Mouse (Mus musculus) CH12.LX (cell line): Measurements from ENCODE around the gene Olfml3. TPM values are rescaled to one million over a fixed set of nuclear protein-coding genes. Genes with fewer than 3 reads are reported as not detected.

Experiments
- DNase-seq: peaks from one replicate; pipeline ENCODE4 v3.0.0-alpha.2; 2013; ENCODE audit errors: extremely low read depth
- H3K27ac ChIP-seq: 2 replicates; pipeline ENCODE4 v1.5.1; 2012; ENCODE audit warnings: low read depth, mild to moderate bottlenecking, control low read depth, moderate library complexity; ENCODE audit not compliant: insufficient read depth
- H3K27me3 ChIP-seq: replicated peaks from 2 replicates; pipeline ENCODE3; 2012; ENCODE audit warnings: inconsistent platforms
- H3K36me3 ChIP-seq, 2 experiments: replicated peaks in 1 of 2; 2 replicates each; pipeline versions ENCODE3 to v1.6.1; 2012; ENCODE audit warnings: inconsistent platforms in 1 of 2, low read length in 1 of 2, mild to moderate bottlenecking in 1 of 2, mixed read lengths in 1 of 2, moderate library complexity in 1 of 2; ENCODE audit not compliant: control insufficient read depth in 1 of 2, insufficient read depth in 1 of 2
- H3K4me1 ChIP-seq, 2 experiments: 2 replicates each; pipeline ENCODE4 v1.6.1; 2012; ENCODE audit warnings: inconsistent platforms in 1 of 2, moderate library complexity in 1 of 2; ENCODE audit not compliant: insufficient read depth in 2 of 2, control insufficient read depth in 1 of 2
- H3K4me2 ChIP-seq: 2 replicates; pipeline ENCODE4 v1.6.1; 2012; ENCODE audit warnings: low read depth, mild to moderate bottlenecking, control low read depth; ENCODE audit not compliant: poor library complexity, insufficient read depth, severe bottlenecking
- H3K4me3 ChIP-seq, 3 experiments: fragments of 150-350 bp in 1 of 3; sonication (generic) in 1 of 3; replicated peaks in 1 of 3; 2 replicates each; pipeline versions ENCODE3 to v1.5.1; 2011 to 2012; ENCODE audit warnings: low read depth in 2 of 3, low read length in 2 of 3, mild to moderate bottlenecking in 2 of 3, moderate library complexity in 2 of 3, control low read depth in 1 of 3, improper control_type of control experiment in 1 of 3, inconsistent platforms in 1 of 3, mixed read lengths in 1 of 3; ENCODE audit not compliant: poor library complexity in 1 of 3
- H3K79me2 ChIP-seq: replicated peaks from 2 replicates; pipeline ENCODE4 v1.6.1; 2012; ENCODE audit warnings: mild to moderate bottlenecking, moderate library complexity; ENCODE audit not compliant: control insufficient read depth, poor library complexity, insufficient read depth, severe bottlenecking; ENCODE audit errors: extremely low read depth
- H3K9ac ChIP-seq: 2 replicates; pipeline ENCODE4 v1.6.1; 2012; ENCODE audit warnings: low read depth, mild to moderate bottlenecking, control low read depth, moderate library complexity; ENCODE audit not compliant: insufficient read depth
- H3K9me3 ChIP-seq: replicated peaks from 2 replicates; pipeline ENCODE3; 2012; ENCODE audit warnings: low read length, inconsistent platforms, mixed read lengths
- CTCF ChIP-seq, 2 experiments: IDR thresholded peaks in 1 of 2; conservative IDR thresholded peaks in 1 of 2; 2 replicates each; pipeline ENCODE4 v1.5.1; 2011 to 2012; ENCODE audit warnings: low read depth in 2 of 2, low read length in 2 of 2, improper control_type of control experiment in 1 of 2, inconsistent platforms in 1 of 2, mild to moderate bottlenecking in 1 of 2, moderate library complexity in 1 of 2
- EP300 ChIP-seq: IDR thresholded peaks from 2 replicates; pipeline ENCODE4 v1.6.1; 2011; ENCODE audit warnings: low read length, improper control_type of control experiment
- HCFC1 ChIP-seq: IDR thresholded peaks from 2 replicates; pipeline ENCODE4 v1.6.1; 2012; ENCODE audit warnings: low read depth, mild to moderate bottlenecking, inconsistent platforms, low read length, improper control_type of control experiment
- IRF4 ChIP-seq: IDR thresholded peaks from 2 replicates; pipeline ENCODE4 v1.6.1; 2014; ENCODE audit warnings: low read depth, mild to moderate bottlenecking, inconsistent platforms, low read length, improper control_type of control experiment
- JUN ChIP-seq: IDR thresholded peaks from 2 replicates; pipeline ENCODE4 v1.6.1; 2011; ENCODE audit warnings: low read depth, mild to moderate bottlenecking, low read length, improper control_type of control experiment, moderate library complexity; ENCODE audit not compliant: insufficient read depth
- MEF2A ChIP-seq: IDR thresholded peaks from 2 replicates; pipeline ENCODE4 v1.6.1; 2014; ENCODE audit warnings: low read depth, mild to moderate bottlenecking, inconsistent platforms, low read length, improper control_type of control experiment, borderline replicate concordance
- MXI1 ChIP-seq: IDR thresholded peaks from 2 replicates; pipeline ENCODE4 v1.6.1; 2011; ENCODE audit warnings: mild to moderate bottlenecking, low read depth, low read length, improper control_type of control experiment
- NELFE ChIP-seq: IDR thresholded peaks from 2 replicates; pipeline ENCODE4 v1.6.1; 2011; ENCODE audit warnings: low read depth, low read length, improper control_type of control experiment
- NRF1 ChIP-seq: IDR thresholded peaks from 2 replicates; pipeline ENCODE4 v1.6.1; 2014; ENCODE audit warnings: low read depth, mild to moderate bottlenecking, inconsistent platforms, low read length, improper control_type of control experiment, moderate library complexity
- USF1 ChIP-seq: IDR thresholded peaks from 2 replicates; pipeline ENCODE4 v1.6.1; 2014; ENCODE audit warnings: low read depth, mild to moderate bottlenecking, inconsistent platforms, low read length, improper control_type of control experiment
- ZKSCAN1 ChIP-seq: IDR thresholded peaks from 2 replicates; pipeline ENCODE4 v1.6.1; 2012; ENCODE audit warnings: low read depth, inconsistent platforms, low read length, improper control_type of control experiment, borderline replicate concordance
- ZMIZ1 ChIP-seq: IDR thresholded peaks from 2 replicates; pipeline ENCODE4 v1.6.1; 2012; ENCODE audit warnings: low read depth, mild to moderate bottlenecking, inconsistent platforms, low read length, improper control_type of control experiment
- ZNF384 ChIP-seq: IDR thresholded peaks from 2 replicates; pipeline ENCODE4 v1.6.1; 2012; ENCODE audit warnings: low read depth, low read length, improper control_type of control experiment, inconsistent platforms
- dilution Hi-C: fragments of 300-500 bp; cut with MboI; formaldehyde crosslinking; loops from 2 replicates; pipeline ENCODE4 v1.14.3; 2020; ENCODE audit warnings: low sequenced_read_pairs; ENCODE audit not compliant: extremely low pct_unique_long_range_greater_than_20kb, extremely low pct_ligation_motif_present
- in situ Hi-C: fragments of 300-500 bp; cut with MboI; formaldehyde crosslinking; loops from 3 replicates; pipeline ENCODE4 v1.14.3; 2019; ENCODE audit warnings: low sequenced_read_pairs, low pct_ligation_motif_present, low pct_unique_long_range_greater_than_20kb, mixed read lengths
- polyA plus RNA-seq: library from polyadenylated mRNA; unstranded; fragments of >175 nt; gene quantifications from 2 replicates; pipeline ENCODE4 v1.2.1, GENCODE M21; 2012; ENCODE audit warnings: low read depth; ENCODE audit not compliant: insufficient read length
- total RNA-seq, 2 experiments: library from RNA; depleted of rRNA; stranded (reverse); fragments of 300-350 nt in 1 of 2; fragments of >200 nt in 1 of 2; gene quantifications; 2 replicates each; pipeline ENCODE4 v1.2.3; 2012 to 2014

Gene Olfml3
- total and polyA plus RNA-seq, 3 experiments, result 14.0 to 33.3 (median 19.7) TPM

- TF ChIP-seq MEF2A (no peak), CTCF (conservative IDR thresholded peaks at IDR 0.05 in 1 of 2, IDR thresholded peaks at IDR 0.05 in 1 of 2; ENCODE audit: low read depth in 2 of 2, low read length in 2 of 2) (peak in 1 of 2 experiments; percentile 37; a peak in 2 of 4 replicates)
- in situ Hi-C loops, result no loop called here
- H3K9me3 ChIP-seq, result peaks cover 2% of the 10 kb centered on the region
- dilution Hi-C loops, result no loop called here
- H3K4me1 ChIP-seq, result peaks cover 11 to 17% of the 10 kb centered on the region in 2 experiments; a peak in 3 of 4 replicates
- no peak overlapping the region for H3K4me2 ChIP-seq
- H3K4me3 ChIP-seq, result no peak overlapping the region
- no peak overlapping the region for H3K27ac ChIP-seq
- DNase-seq, result no peak
- H3K27me3 ChIP-seq, result no peaks in the 10 kb centered on the region
- no peaks in the 10 kb centered on the region for H3K79me2 ChIP-seq
- H3K9ac ChIP-seq, result no peak overlapping the region
- H3K36me3 ChIP-seq, result no peaks in the 10 kb centered on the region
Measured at GRCm38 (mm10) chr3:103724137-103724536, 13.7 kb downstream of the Olfml3 start.

- no peak for DNase-seq
- no peak overlapping the region for H3K4me2 ChIP-seq
- TF ChIP-seq JUN, result no peak
- TF ChIP-seq ZNF384, result no peak
- no peak for TF ChIP-seq USF1
- TF ChIP-seq NELFE, result no peak
- TF ChIP-seq MXI1, result no peak
- no peak for TF ChIP-seq ZKSCAN1
- TF ChIP-seq ZMIZ1, result no peak
- no peak for TF ChIP-seq HCFC1
- TF ChIP-seq IRF4, result no peak
- TF ChIP-seq EP300, result no peak
- no peaks in the 10 kb centered on the region for H3K79me2 ChIP-seq
- peaks cover 2% of the 10 kb centered on the region for H3K9me3 ChIP-seq
- in situ Hi-C loops, result no loop called here
- no peak overlapping the region for H3K4me3 ChIP-seq
- no peaks in the 10 kb centered on the region for H3K36me3 ChIP-seq
- dilution Hi-C loops, result no loop called here
- H3K4me1 ChIP-seq, result peaks cover 8 to 17% of the 10 kb centered on the region in 2 experiments; a peak in 3 of 4 replicates
- no peak overlapping the region for H3K9ac ChIP-seq
- H3K27ac ChIP-seq, result no peak overlapping the region
- no peaks in the 10 kb centered on the region for H3K27me3 ChIP-seq
Measured at GRCm38 (mm10) chr3:103718728-103719127, 19.1 kb downstream of the Olfml3 start.

GRCm38 (mm10) chr3:103716774-103717760 is 20.7 kb downstream of the Olfml3 start:
- H3K4me2 ChIP-seq, result no peak overlapping the region
- H3K79me2 ChIP-seq, result no peaks in the 10 kb centered on the region
- no peak overlapping the region for H3K9ac ChIP-seq
- TF ChIP-seq MEF2A, result no peak
- no peak for TF ChIP-seq NRF1
- TF ChIP-seq CTCF (conservative IDR thresholded peaks at IDR 0.05 in 1 of 2, IDR thresholded peaks at IDR 0.05 in 1 of 2; ENCODE audit: low read depth in 2 of 2, low read length in 2 of 2), result no peak
- TF ChIP-seq MXI1, result no peak
- TF ChIP-seq IRF4, result no peak
- H3K36me3 ChIP-seq, result no peaks in the 10 kb centered on the region
- no peak for DNase-seq
- in situ Hi-C loops (no loop called here), dilution Hi-C loops (no loop called here)
- no peaks in the 10 kb centered on the region for H3K27me3 ChIP-seq
- H3K4me3 ChIP-seq, result no peak overlapping the region
- H3K9me3 ChIP-seq, result peaks cover 2% of the 10 kb centered on the region
- H3K27ac ChIP-seq, result no peak overlapping the region
- H3K4me1 ChIP-seq, result peaks cover 8 to 17% of the 10 kb centered on the region in 2 experiments; a peak in 3 of 4 replicates
